Mouse (Mus musculus) ES-Bruce4 (cell line): Measurements from ENCODE around the gene Rnf144b. TPM values are rescaled to one million over a fixed set of nuclear protein-coding genes. Genes with fewer than 3 reads are reported as not detected.

Experiments used
- H3K27ac ChIP-seq: 2 replicates; pipeline ENCODE4 v1.5.1; 2012; ENCODE audit warnings: low read length, inconsistent platforms; ENCODE audit not compliant: insufficient read depth
- H3K27me3 ChIP-seq: 2 replicates; pipeline ENCODE4 v1.6.1; 2012; ENCODE audit warnings: mild to moderate bottlenecking, low read length, inconsistent platforms; ENCODE audit not compliant: control insufficient read depth, poor library complexity, insufficient read depth, severe bottlenecking
- H3K36me3 ChIP-seq: 2 replicates; pipeline ENCODE4 v1.6.1; 2012; ENCODE audit warnings: inconsistent platforms, mild to moderate bottlenecking, low read length, moderate library complexity; ENCODE audit not compliant: control insufficient read depth, poor library complexity, insufficient read depth, severe bottlenecking
- H3K4me1 ChIP-seq: one replicate; pipeline ENCODE4 v1.8.1; 2011; ENCODE audit warnings: low read length; ENCODE audit not compliant: control insufficient read depth, insufficient read depth
- H3K4me3 ChIP-seq: 2 replicates; pipeline ENCODE4 v1.5.1; 2011; ENCODE audit warnings: low read depth, mild to moderate bottlenecking, low read length
- H3K9ac ChIP-seq: 2 replicates; pipeline ENCODE4 v1.6.1; 2012; ENCODE audit warnings: low read depth, mild to moderate bottlenecking, inconsistent platforms; ENCODE audit not compliant: poor library complexity, severe bottlenecking
- H3K9me3 ChIP-seq: replicated peaks from 2 replicates; pipeline ENCODE4 v1.6.1; 2012; ENCODE audit warnings: mild to moderate bottlenecking, low read length, inconsistent platforms; ENCODE audit not compliant: control insufficient read depth, poor library complexity, insufficient read depth, severe bottlenecking
- CTCF ChIP-seq: IDR thresholded peaks from one replicate; pipeline ENCODE4 v1.8.1; 2011; ENCODE audit warnings: low read depth, low read length
- EP300 ChIP-seq: IDR thresholded peaks from 2 replicates; pipeline ENCODE4 v1.6.1; 2011; ENCODE audit warnings: low read depth, low read length; ENCODE audit not compliant: insufficient read depth
- POLR2A ChIP-seq: IDR thresholded peaks from one replicate; pipeline ENCODE4 v1.8.1; 2011; ENCODE audit warnings: low read length; ENCODE audit not compliant: insufficient read depth
- polyA plus RNA-seq: library from polyadenylated mRNA; stranded (reverse); fragments of >200 nt; gene quantifications from 2 replicates; pipeline ENCODE4 v1.2.4, GENCODE M21; 2011; ENCODE audit warnings: low read depth; ENCODE audit not compliant: missing spikeins, insufficient read depth, insufficient read length

Rnf144b gene
- polyA plus RNA-seq, 1 experiment = 1.6 TPM

DNA sequence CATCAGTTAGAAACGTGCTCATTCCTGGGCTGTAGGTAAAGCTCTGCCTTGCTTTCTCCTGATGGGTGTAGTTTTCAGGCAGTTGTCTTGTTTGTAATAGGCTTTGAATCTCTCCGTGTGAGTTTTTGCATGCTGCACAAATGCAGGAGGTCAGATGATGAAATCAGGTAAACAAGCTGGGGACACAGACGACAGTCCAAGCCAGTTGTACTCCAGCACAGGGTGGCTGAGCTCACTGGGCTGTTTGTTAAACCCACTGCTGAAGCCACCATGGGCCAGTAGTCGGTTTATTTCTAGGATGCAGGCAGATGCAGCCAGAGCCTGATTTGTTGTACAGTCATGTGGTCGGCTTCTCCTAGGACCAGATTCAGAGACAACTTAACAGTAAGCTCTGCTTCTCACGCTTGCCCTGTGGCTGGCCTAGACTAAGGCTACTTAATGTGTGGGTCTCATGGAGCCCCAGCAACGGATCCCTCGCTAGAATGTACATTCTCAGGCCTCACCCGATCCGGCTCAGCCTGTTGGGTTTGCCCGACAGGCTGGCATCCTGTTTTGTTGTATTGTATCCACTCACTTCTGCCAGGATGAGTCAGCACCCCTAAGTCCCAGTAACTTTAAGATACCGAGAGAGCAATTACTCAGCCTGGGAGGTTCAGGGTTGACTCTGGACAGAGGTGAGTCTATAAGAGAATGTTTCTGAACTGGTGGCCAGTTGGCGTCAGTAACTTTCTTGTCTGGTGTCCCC, 48.5 kb downstream of the Rnf144b start:
- H3K4me1 ChIP-seq = no peaks in the 10 kb centered on the region
- no peak overlapping the region for H3K9ac ChIP-seq
- H3K27ac ChIP-seq = no peak overlapping the region
- TF ChIP-seq EP300 (no peak), CTCF (no peak), POLR2A (no peak)
- no peaks in the 10 kb centered on the region for H3K27me3 ChIP-seq
- H3K36me3 ChIP-seq = no peaks in the 10 kb centered on the region
- no peak overlapping the region for H3K4me3 ChIP-seq
- no peaks in the 10 kb centered on the region for H3K9me3 ChIP-seq

GRCm38 (mm10) chr13:47172891-47173290, 50.4 kb downstream of the Rnf144b start:
- Histone ChIP-seq H3K4me3 (no peak overlapping the region), H3K27me3 (no peaks in the 10 kb centered on the region), H3K9me3 (no peaks in the 10 kb centered on the region), H3K27ac (no peak overlapping the region), H3K9ac (no peak overlapping the region), H3K36me3 (no peaks in the 10 kb centered on the region), H3K4me1 (no peaks in the 10 kb centered on the region)
- TF ChIP-seq POLR2A (no peak), CTCF (no peak), EP300 (no peak)

DNA sequence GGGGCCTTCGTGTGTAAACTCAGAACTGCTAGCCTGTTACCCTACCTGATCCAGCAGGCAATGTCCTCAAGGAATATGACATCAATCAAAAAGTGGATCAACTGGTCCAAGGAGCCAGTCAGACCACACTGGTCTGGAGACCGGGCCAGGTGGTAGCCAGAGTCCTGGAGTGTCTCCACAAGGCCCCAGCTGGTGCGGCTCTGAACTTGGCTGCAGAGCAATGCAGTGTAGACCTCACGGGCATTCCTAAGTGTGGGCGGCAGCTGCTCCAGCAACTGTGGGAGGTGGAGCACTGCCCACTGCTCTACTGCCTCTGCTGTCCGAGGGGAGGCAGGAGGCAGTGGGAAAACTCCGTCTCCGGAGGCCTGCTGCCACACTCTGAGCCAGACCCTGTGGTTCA, 55.7 kb downstream of the Rnf144b start:
- Histone ChIP-seq H3K4me1 (no peaks in the 10 kb centered on the region), H3K27ac (no peak overlapping the region)

DNA sequence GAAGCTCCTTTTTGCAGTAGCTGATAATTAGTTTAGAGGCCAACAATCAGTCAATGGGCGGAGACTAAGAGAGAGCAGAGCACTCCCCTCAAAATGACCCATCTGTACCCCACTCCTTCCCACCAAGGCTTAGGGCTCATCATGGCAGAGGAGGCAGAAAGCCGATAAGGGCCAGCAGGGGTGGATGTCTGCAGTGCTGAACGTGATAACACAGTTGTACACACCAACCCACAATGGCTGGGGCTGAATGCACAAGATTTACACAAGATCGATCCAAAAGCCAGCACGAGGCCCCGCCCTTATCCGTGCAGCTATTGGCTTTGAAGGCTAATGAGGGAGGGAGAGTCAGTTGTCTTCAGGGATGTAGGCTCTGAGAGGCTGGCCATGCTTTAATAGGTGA, 58.3 kb downstream of the Rnf144b start:
- H3K9ac ChIP-seq = no peak overlapping the region
- no peak overlapping the region for H3K4me3 ChIP-seq
- H3K27ac ChIP-seq = no peak overlapping the region
- no peaks in the 10 kb centered on the region for H3K9me3 ChIP-seq
- TF ChIP-seq EP300 (no peak), POLR2A (no peak), CTCF (no peak)
- peaks cover 2% of the 10 kb centered on the region; the same call in 1 of the 2 replicates for H3K27me3 ChIP-seq
- H3K36me3 ChIP-seq = no peaks in the 10 kb centered on the region
- H3K4me1 ChIP-seq = no peaks in the 10 kb centered on the region

More for the DNA sequence above, 55.7 kb downstream of the Rnf144b start:
- Histone ChIP-seq H3K36me3 (no peaks in the 10 kb centered on the region), H3K27me3 (no peaks in the 10 kb centered on the region), H3K9me3 (no peaks in the 10 kb centered on the region), H3K9ac (no peak overlapping the region), H3K4me3 (no peak overlapping the region)
- no peak for TF ChIP-seq CTCF
- TF ChIP-seq EP300 = no peak
- no peak for TF ChIP-seq POLR2A

DNA sequence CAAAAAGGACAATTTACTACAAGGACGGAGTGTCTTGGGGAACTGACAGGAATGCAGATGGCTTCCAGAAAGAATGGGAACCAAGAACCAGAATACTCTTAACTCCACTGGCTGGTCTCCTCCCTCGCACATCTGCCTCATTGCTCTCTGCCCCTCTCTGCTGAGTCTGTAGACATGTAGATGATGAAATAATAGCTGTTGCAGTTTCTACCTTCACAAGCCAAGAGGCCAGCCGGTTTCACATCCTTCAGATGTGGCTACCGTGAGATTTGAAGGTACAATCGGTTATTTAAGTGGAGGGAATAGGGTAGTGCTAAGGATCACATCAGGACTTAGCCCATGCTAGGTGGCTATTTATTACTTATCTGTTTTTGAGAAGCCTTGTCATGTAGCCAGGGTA, 59.9 kb downstream of the Rnf144b start:
- Histone ChIP-seq H3K9ac (no peak overlapping the region), H3K36me3 (no peaks in the 10 kb centered on the region)
- TF ChIP-seq CTCF (no peak), POLR2A (no peak), EP300 (no peak)

GRCm38 (mm10) chr13:47183033-47183730, 60.7 kb downstream of the Rnf144b start:
- Histone ChIP-seq H3K27ac (no peak overlapping the region), H3K4me3 (no peak overlapping the region), H3K9ac (no peak overlapping the region), H3K4me1 (no peaks in the 10 kb centered on the region), H3K27me3 (peaks cover 2% of the 10 kb centered on the region; the same call in 1 of the 2 replicates), H3K9me3 (no peaks in the 10 kb centered on the region), H3K36me3 (no peaks in the 10 kb centered on the region)
- TF ChIP-seq POLR2A = no peak
- no peak for TF ChIP-seq CTCF
- no peak for TF ChIP-seq EP300

More for the DNA sequence above, 59.9 kb downstream of the Rnf144b start:
- Histone ChIP-seq H3K27ac (no peak overlapping the region), H3K4me1 (no peaks in the 10 kb centered on the region), H3K27me3 (peaks cover 2% of the 10 kb centered on the region; the same call in 1 of the 2 replicates), H3K9me3 (no peaks in the 10 kb centered on the region), H3K4me3 (no peak overlapping the region)
